Mouse (Mus musculus) spleen, adult 12 weeks (tissue): ENCODE results near the gene Lcn5.

ENCODE experiments used
- DNase-seq: peaks from one replicate; pipeline ENCODE4 v3.0.0; 2022; ENCODE audit warnings: low spot score

The Lcn5 gene

DNA sequence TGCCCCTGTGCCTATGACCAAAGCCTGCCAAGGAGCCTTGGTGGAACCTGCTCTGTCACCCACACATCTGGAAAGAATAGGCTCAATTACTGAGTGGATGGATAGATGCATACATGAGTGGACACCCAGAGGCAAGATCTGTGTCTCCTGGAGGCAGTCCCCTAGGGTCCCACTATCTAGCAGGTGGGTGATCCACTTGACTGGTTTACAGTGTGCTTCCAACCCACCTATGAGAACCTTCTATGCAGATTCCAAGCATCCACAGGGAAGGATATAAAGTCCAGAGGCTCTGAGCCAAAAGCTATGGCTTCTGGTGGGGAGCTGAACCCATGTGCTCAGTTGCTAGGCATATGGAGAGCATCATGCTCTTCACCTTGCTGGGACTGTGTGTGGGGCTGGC lies at the start of gene Lcn5:
TSS of gene Lcn5 (plus strand) at position 301 of the 400 bp plus-strand sequence.
- DNase-seq: no peak

DNA sequence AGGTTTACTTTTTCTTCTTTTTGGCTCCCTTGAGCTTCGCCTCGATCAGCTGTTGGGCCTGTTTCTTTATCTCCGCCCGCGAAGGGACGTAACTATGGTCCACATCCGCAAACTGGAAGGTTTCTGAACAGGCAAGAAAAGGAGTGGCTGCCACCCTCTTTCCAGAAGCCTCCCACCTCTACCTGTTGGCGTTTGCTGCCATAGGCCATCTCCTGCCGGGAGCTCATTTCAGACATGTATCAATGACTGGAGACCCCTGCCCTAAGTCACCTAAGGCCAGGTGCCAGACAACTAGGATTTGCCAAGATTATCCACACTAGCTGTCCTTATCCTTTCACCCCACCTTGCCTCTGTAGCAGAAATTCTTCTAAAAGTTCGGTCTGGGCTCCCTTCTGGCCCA lies 49.1 kb upstream of the Lcn5 start:
- no peak for DNase-seq

DNA sequence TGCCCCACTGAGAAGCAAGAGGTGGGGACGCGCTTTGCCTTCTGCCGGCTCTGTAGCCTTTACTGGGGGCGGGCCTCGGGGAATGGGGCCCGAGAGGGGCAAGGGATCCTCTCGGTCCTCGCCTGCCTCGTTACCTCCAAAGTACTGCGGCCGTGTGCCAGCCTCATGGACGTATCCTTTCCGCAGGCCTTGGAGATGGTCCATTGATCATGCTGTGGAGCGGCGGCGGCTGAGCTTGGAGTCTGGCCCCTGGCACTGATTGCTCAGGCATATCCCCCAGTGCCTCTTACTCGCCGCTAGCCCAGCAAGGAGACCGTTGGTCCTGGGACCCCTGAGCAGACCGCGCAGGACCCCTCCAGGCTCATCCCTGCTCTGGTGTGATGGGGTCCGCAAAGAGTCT lies 41.4 kb upstream of the Lcn5 start:
- no peak for DNase-seq

DNA sequence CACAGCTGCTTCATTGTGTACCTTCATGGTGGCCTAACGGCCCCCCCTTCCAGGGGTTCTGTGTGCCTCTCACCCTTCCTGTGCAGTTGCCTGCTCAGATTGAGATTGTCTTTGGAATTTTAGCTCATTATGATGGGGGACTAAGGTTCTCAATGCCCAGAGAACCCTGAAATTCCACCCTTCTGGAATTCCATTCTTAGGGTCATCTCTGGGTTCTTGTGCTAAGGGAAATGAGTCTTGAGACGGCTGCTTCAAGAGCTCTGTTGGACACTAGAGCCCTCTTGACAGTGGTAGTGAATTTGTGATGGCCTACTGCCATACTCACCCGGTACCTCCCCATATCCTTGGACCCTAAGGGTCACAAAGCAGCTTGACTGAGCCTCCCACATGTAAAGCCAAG lies 40.2 kb upstream of the Lcn5 start, which contains the start of gene Ccdc183:
TSS of gene Ccdc183 (minus strand) at position 101 of the 400 bp plus-strand sequence.
- no peak for DNase-seq

DNA sequence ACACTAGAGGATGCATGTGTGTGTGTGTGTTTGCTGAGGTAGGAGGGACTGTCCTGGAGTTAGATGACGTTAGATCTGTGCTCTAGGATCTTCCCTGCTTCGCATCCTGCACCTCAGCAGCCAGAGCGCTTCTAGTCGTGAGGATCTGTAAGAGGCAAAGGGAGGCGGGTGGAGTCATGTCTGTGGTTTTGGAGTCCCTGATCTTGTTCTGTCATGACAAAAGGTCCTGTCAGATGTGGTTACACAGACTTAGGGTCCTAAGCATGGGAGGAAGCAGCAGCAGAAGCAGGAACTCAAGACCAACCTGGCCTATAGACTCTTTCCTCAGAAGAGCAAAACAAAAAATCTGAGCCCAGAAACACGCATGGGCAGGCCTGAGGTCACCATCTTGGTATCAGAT lies 37.4 kb upstream of the Lcn5 start:
- no peak for DNase-seq

DNA sequence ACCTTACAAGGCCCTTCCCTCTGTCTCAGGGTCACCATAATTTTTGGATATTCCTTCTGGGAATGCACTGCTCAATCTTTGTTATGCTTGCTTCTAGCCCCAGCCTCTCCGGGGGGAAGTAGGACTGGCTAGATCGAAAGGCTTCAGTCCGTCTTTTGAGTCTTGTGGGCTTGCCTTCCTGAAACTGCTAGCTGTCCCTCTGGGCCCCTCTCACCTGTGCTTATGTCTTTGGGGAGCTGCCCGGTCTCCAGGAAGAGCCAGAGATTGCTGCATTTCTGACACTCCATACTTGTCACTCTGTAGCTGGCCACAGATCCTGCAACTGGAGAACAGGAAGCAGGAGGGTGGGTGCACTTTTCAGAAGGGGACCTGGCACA lies 36.9 kb upstream of the Lcn5 start:
- no peak for DNase-seq

DNA sequence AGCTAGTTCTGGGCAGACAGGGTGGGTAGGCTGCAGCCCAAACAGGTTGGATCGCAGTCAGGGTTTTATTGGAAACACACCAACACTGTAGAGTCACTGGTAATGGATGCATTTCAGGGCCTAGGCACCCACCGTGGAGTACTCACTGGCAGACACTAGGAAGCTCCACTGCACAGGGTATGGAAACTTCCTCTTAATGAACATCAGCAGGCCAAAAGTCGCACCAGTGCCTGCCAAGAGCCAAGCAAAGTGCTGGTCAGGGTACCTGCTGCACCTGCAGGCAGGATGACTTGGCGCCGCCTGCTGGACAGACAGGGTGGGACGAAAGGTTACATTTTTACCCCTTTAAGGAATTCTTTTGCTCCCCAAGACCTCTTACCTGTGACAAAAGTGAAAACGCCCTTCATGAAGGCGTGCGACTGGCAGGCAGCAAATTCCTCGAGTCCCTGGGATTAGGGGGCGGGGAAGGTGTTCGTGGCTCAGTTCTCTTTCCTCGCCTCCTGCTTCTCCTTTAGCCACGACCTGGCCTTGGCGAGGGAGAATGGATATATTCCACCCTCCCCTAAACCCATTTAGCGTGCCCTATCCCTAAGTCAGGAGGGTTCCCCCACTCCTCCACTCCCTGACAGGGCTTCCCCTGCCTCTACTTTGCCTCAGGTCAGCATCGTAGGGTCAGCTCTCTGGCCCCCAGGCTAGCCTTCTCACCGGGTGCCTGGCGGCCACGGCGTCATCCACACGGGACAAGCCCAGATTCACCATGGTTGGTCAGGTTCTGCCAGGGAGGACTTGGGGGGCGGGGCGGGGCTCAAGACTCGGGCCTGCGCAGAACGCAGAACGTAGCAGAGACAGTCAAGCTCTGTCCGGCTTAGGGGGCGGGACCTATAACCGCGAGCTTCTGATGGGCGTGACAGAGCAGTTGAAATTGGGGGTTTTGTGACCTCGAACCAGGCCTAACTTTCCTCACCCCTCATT lies 36.2 kb upstream of the Lcn5 start, which contains the start of gene Tmem141:
TSS of gene Tmem141 (minus strand) at position 777 of the 972 bp plus-strand sequence.
- DNase-seq: peak; percentile 18

DNA sequence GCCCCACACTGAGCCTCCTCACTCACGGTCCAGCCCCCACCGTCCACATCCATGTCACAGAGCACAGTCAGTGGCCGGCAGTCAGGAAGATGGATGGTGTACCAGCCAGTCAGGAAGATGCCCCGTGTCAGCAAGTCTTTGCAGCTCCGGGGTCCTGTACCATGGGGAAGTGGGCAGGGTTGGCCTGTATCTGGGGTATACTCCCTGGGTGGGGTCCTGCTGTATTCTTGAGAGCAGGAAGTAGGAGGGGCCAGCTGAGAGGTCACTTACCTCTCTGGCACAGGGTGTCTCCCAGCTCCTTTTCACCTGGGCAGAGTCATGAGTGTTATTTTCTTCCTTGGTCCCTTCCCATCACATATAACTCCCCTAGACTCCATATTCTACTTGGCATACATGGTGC lies 31.8 kb upstream of the Lcn5 start:
- no peak for DNase-seq

DNA sequence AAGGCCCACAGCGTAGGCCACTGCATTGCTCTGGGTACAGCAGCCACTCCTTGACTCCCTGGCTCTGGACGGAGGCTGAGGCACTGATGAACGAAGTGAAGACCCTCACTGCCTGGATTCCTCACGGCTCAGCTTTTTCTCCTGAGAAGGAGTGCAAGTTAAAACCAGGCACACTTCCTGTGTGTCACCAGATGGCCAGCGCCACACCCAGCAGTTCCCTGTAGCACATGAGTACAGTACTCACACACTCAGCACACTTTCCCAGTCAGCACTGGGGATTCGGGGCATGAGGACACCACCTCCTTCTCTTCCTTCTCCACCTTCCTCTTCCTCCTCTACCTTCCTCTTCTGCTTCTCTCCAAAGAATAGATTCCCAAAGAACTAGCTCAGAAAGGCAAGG lies 29.9 kb upstream of the Lcn5 start, which contains the start of gene Fcna:
TSS of gene Fcna (minus strand) at position 220 of the 400 bp plus-strand sequence.
- DNase-seq: no peak

DNA sequence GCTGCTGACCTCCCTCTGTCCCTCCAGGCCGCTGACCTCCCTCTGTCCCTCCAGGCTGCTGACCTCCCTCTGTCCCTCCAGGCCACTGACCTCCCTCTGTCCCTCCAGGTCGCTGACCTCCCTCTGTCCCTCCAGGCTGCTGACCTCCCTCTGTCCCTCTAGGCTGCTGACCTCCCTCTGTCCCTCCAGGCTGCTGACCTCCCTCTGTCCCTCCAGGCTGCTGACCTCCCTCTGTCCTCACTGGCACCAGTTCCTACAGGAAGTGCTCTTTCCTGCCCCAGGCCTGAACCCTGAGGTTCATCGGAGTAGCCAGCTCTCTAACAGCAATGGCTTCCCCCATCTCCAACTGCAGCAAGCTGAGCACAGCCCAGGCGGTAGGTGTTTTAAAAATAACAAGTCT lies 29.0 kb upstream of the Lcn5 start:
- no peak for DNase-seq

DNA sequence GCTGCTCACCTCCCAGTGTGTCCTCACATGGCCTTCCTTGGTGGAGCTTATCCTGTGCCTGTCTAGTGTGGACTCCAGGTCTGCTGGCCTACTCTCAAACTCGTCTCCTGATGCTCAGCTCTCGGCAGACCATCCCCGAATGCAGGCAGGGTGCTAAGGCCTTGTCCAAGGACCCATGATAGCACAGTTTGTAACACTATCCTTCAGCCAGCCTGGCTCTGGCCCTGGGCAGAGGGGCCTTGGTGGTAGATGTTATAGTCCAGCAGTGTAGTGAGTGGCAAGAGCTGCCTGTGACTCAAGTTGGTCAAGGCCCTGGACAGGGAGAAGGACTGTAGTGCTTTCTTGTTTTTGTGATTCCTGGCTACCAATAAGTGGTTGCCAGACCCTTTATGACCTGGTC lies 24.1 kb upstream of the Lcn5 start:
- DNase-seq: no peak

DNA sequence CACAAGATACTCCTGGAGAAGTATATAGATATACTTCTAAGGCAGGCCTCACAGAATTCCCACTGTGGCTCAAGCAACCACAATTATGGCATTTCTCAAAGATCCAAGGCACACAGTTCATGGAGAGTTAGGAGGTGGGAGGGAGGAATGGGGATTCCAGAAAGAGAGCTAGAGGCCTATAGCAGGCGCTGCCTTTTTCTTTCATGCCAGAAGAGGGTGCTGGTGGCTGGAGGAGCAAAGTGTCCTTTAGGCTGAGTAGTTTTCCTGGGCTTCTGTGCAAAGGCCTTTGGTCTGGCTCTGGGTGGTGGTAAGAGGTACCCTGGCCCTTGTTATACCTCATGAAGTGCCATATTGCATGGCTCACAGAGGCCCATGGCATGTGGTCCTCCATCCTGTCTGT lies 23.7 kb upstream of the Lcn5 start:
- no peak for DNase-seq

DNA sequence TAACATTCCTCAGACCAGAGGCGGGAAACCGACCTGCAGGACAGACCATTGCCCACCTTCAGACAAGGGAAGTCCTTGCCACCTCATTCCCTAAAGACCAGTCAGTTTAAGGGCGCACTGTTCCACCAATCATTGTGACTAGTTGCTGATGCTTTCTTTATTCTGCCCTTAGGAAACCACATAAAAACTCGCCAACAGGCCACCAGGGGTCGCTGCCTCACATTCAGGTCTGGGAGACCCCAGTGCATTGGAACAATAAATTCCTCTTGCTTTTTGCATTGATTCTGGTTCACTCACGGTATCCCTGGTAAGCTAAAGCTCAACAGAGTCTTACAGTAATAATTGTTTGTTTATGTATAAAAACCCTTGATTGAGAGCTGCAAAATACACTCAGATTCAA lies 17.9 kb upstream of the Lcn5 start:
- DNase-seq: no peak

DNA sequence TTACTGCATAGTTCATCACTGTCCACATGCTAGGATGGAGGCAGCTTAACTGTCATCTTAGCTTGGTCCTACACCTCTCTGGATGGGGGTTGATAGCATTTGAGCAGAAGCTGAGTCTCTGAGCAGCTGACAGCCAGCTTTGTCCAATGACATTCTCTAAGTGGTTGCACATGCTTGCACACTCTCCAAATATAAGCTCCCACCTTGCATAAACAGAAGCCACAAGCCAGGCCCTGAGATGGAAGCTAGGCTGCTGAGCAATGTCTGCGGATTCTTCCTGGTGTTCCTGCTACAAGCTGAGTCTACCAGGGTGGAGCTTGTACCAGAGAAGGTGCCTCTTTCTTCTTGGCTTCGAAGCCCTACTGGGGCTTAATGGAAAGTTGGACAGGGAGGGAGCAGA lies 4.8 kb upstream of the Lcn5 start, which contains the start of gene Lcn8:
TSS of gene Lcn8 (plus strand) at position 219 of the 400 bp plus-strand sequence.
- no peak for DNase-seq

DNA sequence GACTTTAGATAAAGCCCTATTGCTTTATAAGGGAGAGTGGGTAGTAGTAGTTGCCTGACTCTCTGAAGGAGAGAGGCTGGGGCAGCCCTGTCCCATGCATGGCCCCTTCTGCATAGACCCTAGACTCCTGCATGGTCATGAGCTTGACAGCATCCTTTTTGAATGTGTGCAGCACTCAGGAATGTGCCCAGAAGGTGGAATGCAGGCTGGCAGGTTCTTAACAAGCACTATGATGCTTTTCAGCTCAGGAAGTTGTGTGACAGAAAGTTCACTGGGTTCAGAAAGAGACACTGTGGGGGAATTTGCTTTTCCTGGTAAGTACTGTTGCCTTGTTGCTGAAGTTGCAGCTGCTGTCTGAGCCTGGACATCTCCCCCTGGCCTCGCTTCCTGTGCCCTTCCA lies 3.2 kb upstream of the Lcn5 start:
- no peak for DNase-seq

DNA sequence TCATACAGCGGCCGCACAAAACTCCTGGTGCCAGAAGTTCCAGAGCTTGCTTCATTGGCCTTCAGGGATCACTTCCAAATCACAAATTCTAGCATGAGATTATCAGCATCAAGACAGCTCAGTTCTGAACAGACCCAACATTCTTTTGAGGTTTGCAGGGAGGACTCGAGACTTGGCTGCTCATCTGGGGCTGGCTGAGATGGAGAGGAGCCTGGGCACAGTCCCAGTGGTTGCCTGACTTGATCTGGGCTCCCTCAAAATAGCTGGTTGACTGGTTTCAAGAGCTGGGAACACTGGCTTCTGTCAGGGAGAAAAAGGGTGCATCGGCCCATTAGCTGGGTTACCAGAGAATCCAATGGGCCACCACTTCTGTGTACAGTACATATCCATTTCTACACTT lies 1.1 kb upstream of the Lcn5 start:
- DNase-seq: no peak

DNA sequence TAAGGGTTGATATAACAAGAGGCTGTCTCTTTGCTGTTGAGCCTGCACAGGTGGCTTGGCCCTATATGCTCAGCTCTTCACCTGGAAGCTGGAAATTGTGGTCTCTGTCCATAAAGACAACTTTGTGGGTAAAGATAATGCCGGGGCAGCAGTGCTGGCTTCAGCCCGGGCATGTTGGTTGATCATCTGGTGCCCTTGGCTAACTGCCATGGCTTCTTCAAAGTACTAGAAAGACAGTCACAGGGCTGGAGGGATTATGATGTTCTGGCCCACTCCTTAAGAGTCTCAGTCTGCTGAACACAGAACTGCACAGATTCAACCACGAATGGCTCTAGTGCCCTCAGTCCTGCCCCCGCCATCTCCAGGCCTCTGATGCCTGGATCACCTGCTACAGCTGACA lies 506 bp upstream of the Lcn5 start:
- DNase-seq: no peak

DNA sequence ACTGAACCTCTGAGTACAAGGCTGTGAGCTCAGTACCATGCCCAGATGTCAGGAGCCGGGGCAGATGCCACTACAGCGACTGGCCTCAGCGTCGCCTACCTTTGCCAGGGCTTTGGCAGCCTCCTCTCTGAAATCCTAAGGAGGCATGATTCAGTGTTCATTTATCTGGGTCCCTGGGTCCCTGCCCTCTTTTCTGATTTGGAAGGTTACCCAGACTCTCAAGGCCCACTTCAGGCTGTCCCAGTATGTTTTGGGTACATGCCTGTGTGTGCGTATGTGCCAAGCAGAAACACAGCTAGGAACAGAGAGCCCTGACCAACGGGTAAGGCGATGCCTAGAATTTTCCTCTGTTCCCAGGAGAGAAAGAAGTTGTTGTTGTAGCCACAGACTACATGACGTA lies 2.5 kb downstream of the Lcn5 start:
- DNase-seq: no peak

DNA sequence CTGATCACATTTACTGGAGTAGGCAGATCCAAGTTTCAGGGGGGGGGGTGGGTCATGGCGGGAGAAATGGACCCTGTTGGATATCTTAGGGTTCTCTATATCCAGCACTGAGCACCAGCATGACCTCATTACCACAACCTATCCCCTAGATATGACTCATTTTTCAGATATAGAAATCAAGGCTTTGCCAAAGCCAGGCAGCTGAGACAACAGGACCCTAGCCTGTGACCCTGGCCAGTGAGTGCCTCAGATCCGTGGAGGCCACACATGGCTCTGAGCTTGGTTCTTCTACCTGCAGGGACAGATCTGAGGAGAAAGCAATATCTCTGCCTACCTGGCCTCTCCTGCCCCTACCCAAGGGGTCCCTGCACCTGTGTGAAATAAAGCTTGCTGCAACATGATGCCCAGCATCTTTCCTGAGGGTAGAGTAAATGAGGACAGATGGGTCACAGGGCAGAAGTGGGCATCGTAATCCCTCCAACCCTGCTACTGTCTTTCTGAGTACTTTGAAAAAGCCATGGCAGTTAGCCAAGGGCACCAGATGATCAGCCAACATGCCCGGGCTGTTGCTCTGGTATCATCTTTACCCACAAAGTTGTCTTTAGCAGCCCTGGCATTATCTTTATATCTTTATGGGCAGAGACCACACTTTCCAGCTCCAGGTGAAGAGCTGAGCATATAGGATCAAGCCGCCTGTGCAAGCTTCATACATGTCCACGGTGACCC lies 3.7 kb downstream of the Lcn5 start:
- no peak for DNase-seq

DNA sequence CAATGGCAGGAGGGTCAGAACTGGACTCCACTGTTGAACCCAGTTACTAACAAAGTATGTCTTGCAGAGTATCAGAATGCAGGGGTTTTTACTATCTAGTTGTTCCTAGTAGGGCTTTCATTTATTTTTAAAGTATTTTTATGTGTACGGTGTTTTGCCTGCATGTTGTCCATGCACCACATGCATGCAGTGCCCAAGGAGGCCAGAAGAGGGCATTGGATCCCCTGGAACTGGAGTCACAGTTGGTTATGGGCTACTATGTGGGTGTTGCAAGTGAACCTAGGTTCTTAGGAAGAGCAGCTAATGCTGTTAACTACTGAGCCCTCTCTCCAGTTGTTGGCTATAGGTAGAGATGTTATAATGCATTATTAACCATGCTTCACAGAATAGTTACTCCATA lies 5.8 kb downstream of the Lcn5 start:
- peak; percentile 9 for DNase-seq

DNA sequence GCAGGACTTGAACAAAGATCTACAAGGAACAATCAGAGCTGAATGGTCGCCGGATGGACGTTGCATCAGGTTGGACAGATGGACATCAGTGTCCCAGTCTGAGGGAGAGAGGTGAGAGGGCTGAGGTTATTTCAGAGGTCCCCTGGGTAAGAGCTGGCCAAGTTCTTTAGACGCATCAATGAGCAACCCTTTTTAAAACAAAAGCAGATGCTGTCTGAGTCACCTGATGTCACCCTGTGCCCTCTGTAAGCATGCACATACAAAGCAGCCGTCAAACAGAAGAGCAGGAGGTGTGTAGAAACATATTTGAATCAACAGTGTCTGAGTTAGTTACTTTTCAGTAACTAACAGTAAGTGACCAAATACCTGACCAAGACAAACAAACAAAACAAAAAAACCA lies 6.4 kb downstream of the Lcn5 start:
- DNase-seq: no peak

DNA sequence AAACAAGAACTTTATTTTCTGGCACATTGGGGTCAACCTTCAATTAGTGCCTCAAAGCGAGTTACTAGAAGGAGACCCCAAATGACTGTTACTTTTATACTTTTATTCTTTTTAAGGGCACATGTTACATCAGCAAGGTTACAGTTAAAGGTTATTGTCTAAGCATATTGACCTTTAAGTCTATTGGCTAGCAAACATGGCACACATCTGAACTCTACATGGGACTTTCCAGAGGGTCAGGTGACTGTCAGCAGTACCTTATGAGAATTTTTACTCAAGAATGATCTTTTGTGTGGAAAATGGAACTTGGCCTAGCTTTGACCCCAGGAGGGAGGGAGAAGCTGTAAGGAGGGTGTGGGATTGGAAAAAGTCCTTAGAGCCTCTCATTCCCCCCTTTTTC lies 8.8 kb downstream of the Lcn5 start:
- no peak for DNase-seq

DNA sequence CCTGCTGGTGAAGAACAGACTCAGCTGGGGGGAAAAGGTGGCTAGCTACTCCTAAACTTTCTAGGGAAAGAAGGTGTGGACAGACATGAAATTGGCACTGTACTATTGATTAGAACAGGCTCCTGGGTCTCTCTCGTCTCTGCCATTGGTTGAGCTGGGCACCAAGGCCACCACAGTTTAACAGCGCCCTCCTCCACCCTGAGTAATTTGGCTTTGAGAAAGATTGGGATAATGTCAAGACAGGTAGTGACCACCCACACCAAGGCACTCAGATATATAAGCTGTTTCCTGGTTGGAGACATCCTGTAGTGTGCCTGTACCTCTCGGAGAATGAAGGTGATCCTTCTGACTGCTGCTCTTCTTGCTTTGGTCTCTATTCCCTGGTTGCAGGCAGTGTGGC lies 18.7 kb downstream of the Lcn5 start, which contains the start of gene Lcn6:
TSS of gene Lcn6 (plus strand) at position 301 of the 400 bp plus-strand sequence.
- DNase-seq: no peak
